ENCODE assay signal across 8 mouse cellular contexts in genomic region chr10:80299301-80299700, GRCm38 (mm10). TPM values are rescaled to one million over a fixed set of nuclear protein-coding genes. Genes with fewer than 3 reads are reported as not detected.
A peak's percentile ranks its signal among the peaks of the same experiment; 100 is the strongest.
DNase-seq lines count a peak whose midpoint lies in the region; ATAC-seq and TF ChIP-seq lines count a peak whose summit lies in the region.

No protein-coding gene starts in this region.

- WGBS in cerebellum, adult 2 months = 2% methylated on average over 15 of the region's 15 CpGs
- WGBS in limb, embryonic 15.5 days = 6% methylated on average over 15 of the region's 15 CpGs

- no peak for DNase-seq in cerebellum, adult 2 months
- DNase-seq in cerebellum, adult 8-10 months = no peak
- DNase-seq in testis, postnatal 10 days (ENCODE audit: low spot score) = no peak
- no peak for DNase-seq in right cerebral cortex, postnatal 14 days
- DNase-seq in testis, postnatal 14 days (ENCODE audit: low spot score) = no peak
- DNase-seq in T-cell, adult 2 months (ENCODE audit: low spot score) = no peak

- no peak for ATAC-seq in limb, embryonic 15.5 days (ENCODE audit: insufficient number of reproducible peaks, low FRiP score, low TSS enrichment, low read depth)

- peak overlapping the region; percentile 25; the same call in 1 of the 2 replicates for H3K4me2 ChIP-seq in limb, embryonic 15.5 days

- H3K4me3 ChIP-seq in cerebellum, adult 2 months (replicated peaks; ENCODE audit: insufficient read depth, low read depth, low read length) = peak overlapping the region; percentile 97
- peak overlapping the region; percentile 5 for H3K4me3 ChIP-seq in testis, adult 2 months (ENCODE audit: control insufficient read depth, low read depth, low read length)
- H3K4me3 ChIP-seq in limb, embryonic 15.5 days = 0 out of 2 replicates have a peak overlapping the region, but pooled peaks have one; percentile 1

- no peak for TF ChIP-seq CTCF in cerebellum, adult 2 months (IDR thresholded peaks at IDR 0.05; ENCODE audit: borderline replicate concordance, insufficient read depth, low read depth, low read length)
- TF ChIP-seq CTCF in testis, adult 2 months (IDR thresholded peaks at IDR 0.05; ENCODE audit: control insufficient read depth, insufficient read depth, insufficient replicate concordance, low read depth, low read length) = no peak

- H3K27me3 ChIP-seq in cerebellum, adult 2 months (ENCODE audit: control insufficient read depth, insufficient read depth, low read length) = no peaks in the 10 kb centered on the region
- no peaks in the 10 kb centered on the region for H3K27me3 ChIP-seq in testis, adult 2 months (ENCODE audit: control insufficient read depth, insufficient read depth, low read length)
- peaks cover 71% of the 10 kb centered on the region for H3K27me3 ChIP-seq in limb, embryonic 15.5 days

- no peaks in the 10 kb centered on the region for H3K36me3 ChIP-seq in testis, adult 2 months (ENCODE audit: control insufficient read depth, insufficient read depth, low read length)
- peaks cover 9% of the 10 kb centered on the region for H3K36me3 ChIP-seq in limb, embryonic 15.5 days

- no peak for TF ChIP-seq POLR2A in cerebellum, adult 2 months (IDR thresholded peaks at IDR 0.05; ENCODE audit: borderline replicate concordance, insufficient read depth, low read length)
- TF ChIP-seq POLR2A in testis, adult 2 months (IDR thresholded peaks at IDR 0.05; ENCODE audit: control insufficient read depth, low read depth, low read length) = no peak

- peaks cover 45% of the 10 kb centered on the region for H3K4me1 ChIP-seq in cerebellum, adult 2 months (ENCODE audit: control insufficient read depth, insufficient read depth, low read length)
- peaks cover 17% of the 10 kb centered on the region for H3K4me1 ChIP-seq in testis, adult 2 months (ENCODE audit: control insufficient read depth, insufficient read depth, low read length)
- peaks cover 35% of the 10 kb centered on the region for H3K4me1 ChIP-seq in limb, embryonic 15.5 days

- H3K9me3 ChIP-seq in limb, embryonic 15.5 days = no peaks in the 10 kb centered on the region

- no peak overlapping the region for H3K9ac ChIP-seq in limb, embryonic 15.5 days

- peak overlapping the region; percentile 93 for H3K27ac ChIP-seq in cerebellum, adult 2 months (ENCODE audit: insufficient read depth, low read length)
- no peak overlapping the region for H3K27ac ChIP-seq in testis, adult 2 months (ENCODE audit: control insufficient read depth, insufficient read depth, low read depth, low read length)
- no peak overlapping the region for H3K27ac ChIP-seq in limb, embryonic 15.5 days

RNA-seq across cellular contexts. Expression of gene Apc2, which starts 3.5 kb away (rescaled TPM):
- 67.1 and 69.1 TPM in 2 replicates for polyA plus RNA-seq in cerebellum, adult 2 months (2012; rRNA removed)
- polyA plus RNA-seq in testis, adult 2 months (2012; rRNA removed) = 1.4 and 1.8 TPM in 2 replicates
- 1.5 TPM in 2 replicates for polyA plus RNA-seq in limb, embryonic 15.5 days (2015; fragmentation: Nextera tagmentation; extraction: Ambion mirVana)

RNA-seq across cellular contexts. Expression of gene Rps15, which starts 7.0 kb away (rescaled TPM):
- polyA plus RNA-seq in cerebellum, adult 2 months (2012; rRNA removed) = 1,303 and 1,454 TPM in 2 replicates
- polyA plus RNA-seq in testis, adult 2 months (2012; rRNA removed) = 672 and 893 TPM in 2 replicates
- polyA plus RNA-seq in limb, embryonic 15.5 days (2015; fragmentation: Nextera tagmentation; extraction: Ambion mirVana) = 842 and 925 TPM in 2 replicates

RNA-seq across cellular contexts. Expression of gene 2310011J03Rik, which starts 21.0 kb away (rescaled TPM):
- polyA plus RNA-seq in cerebellum, adult 2 months (2012; rRNA removed) = 49.7 and 51.1 TPM in 2 replicates
- 11.3 and 13.1 TPM in 2 replicates for polyA plus RNA-seq in testis, adult 2 months (2012; rRNA removed)
- polyA plus RNA-seq in limb, embryonic 15.5 days (2015; fragmentation: Nextera tagmentation; extraction: Ambion mirVana) = 54.4 and 56.0 TPM in 2 replicates

RNA-seq across cellular contexts. Expression of gene Pcsk4, which starts 30.0 kb away (rescaled TPM):
- 13.7 and 14.1 TPM in 2 replicates for polyA plus RNA-seq in cerebellum, adult 2 months (2012; rRNA removed)
- 324 and 326 TPM in 2 replicates for polyA plus RNA-seq in testis, adult 2 months (2012; rRNA removed)
- polyA plus RNA-seq in limb, embryonic 15.5 days (2015; fragmentation: Nextera tagmentation; extraction: Ambion mirVana) = 4.3 and 5.0 TPM in 2 replicates

RNA-seq across cellular contexts. Expression of gene Reep6, which starts 30.5 kb away (rescaled TPM):
- polyA plus RNA-seq in cerebellum, adult 2 months (2012; rRNA removed) = 9.0 and 10.3 TPM in 2 replicates
- polyA plus RNA-seq in testis, adult 2 months (2012; rRNA removed) = 698 and 732 TPM in 2 replicates
- polyA plus RNA-seq in limb, embryonic 15.5 days (2015; fragmentation: Nextera tagmentation; extraction: Ambion mirVana) = 13.8 and 16.1 TPM in 2 replicates

Comparison
In these comparisons a context has a peak if more than half of its experiments do, and no peak if none do; other contexts are left out.
1. H3K4me3 ChIP-seq: peak in every context shown above with its lines; median percentile 97 in cerebellum, adult 2 months; 5 in testis, adult 2 months; 1 in limb, embryonic 15.5 days.
2. RNA of gene Apc2, which starts 3.5 kb away (polyA plus RNA-seq): 67.1 to 69.1 TPM in cerebellum, adult 2 months; 1.4 to 1.8 TPM in testis, adult 2 months and 1.5 TPM in limb, embryonic 15.5 days; every median in the first group is over 10 times any median in the second.